Mouse (Mus musculus) lung, embryonic 14.5 days (tissue): ENCODE measurements around the gene Synj1. TPM values are rescaled to one million over a fixed set of nuclear protein-coding genes. Genes with fewer than 3 reads are reported as not detected.

Experiments used
- ATAC-seq: fragments of 200-750 bp; cut with Nextera tagmentation; 2 replicates; pipeline ENCODE4 v1.8.0; 2017; ENCODE audit warnings: mild to moderate bottlenecking, moderate TSS enrichment, moderate library complexity; ENCODE audit not compliant: insufficient read depth
- DNase-seq: peaks from one replicate; pipeline ENCODE4 v3.0.0-alpha.2; 2015
- H3K27ac ChIP-seq: fragments of 300-500 bp; sonication (generic); 2 replicates; pipeline ENCODE4 v1.5.1; 2014; ENCODE audit warnings: low read depth, mild to moderate bottlenecking, moderate library complexity
- H3K27me3 ChIP-seq: fragments of 300-500 bp; sonication (generic); 2 replicates; pipeline ENCODE4 v1.6.1; 2014; ENCODE audit warnings: low read length, control low read depth; ENCODE audit not compliant: insufficient read depth
- H3K36me3 ChIP-seq: fragments of 300-500 bp; sonication (generic); 2 replicates; pipeline ENCODE4 v1.6.1; 2014; ENCODE audit warnings: control low read depth; ENCODE audit not compliant: insufficient read depth
- H3K4me1 ChIP-seq: fragments of 300-500 bp; sonication (generic); 2 replicates; pipeline ENCODE4 v1.6.1; 2014; ENCODE audit warnings: antibody characterized with exemption, control low read depth; ENCODE audit not compliant: insufficient read depth
- H3K4me2 ChIP-seq: fragments of 300-500 bp; sonication (generic); 2 replicates; pipeline ENCODE4 v1.6.1; 2014; ENCODE audit warnings: mild to moderate bottlenecking
- H3K4me3 ChIP-seq: fragments of 300-500 bp; sonication (generic); 2 replicates; pipeline ENCODE4 v1.5.1; 2014; ENCODE audit warnings: low read depth, low read length
- H3K9ac ChIP-seq: fragments of 300-500 bp; sonication (generic); 2 replicates; pipeline ENCODE4 v1.6.1; 2014
- H3K9me3 ChIP-seq: fragments of 300-500 bp; sonication (generic); 2 replicates; pipeline ENCODE4 v1.6.1; 2016; ENCODE audit warnings: low read depth, low read length, control low read depth
- CTCF ChIP-seq: IDR thresholded peaks from 2 replicates; pipeline ENCODE4 v1.5.1; 2016; ENCODE audit warnings: antibody characterized with exemption, low read depth
- whole genome bisulfite sequencing: fragments of 180-500 bp; shearing (Covaris S2); extraction: QIAGEN DNeasy Blood & Tissue Kit; methylation state at CpG from one replicate; pipeline ENCODE4 v1.1.7; 2014; 5-methylcytosine and 5-hydroxymethylcytosine counted together
- polyA plus RNA-seq: library from polyadenylated mRNA; unstranded; fragments of >200 nt; fragmentation: Nextera tagmentation; extraction: Ambion mirVana; gene quantifications from 2 replicates; pipeline ENCODE4 v1.2.1, GENCODE M21; 2014

The Synj1 gene
- 15.2 and 17.6 TPM in 2 replicates for polyA plus RNA-seq

GRCm38 (mm10) chr16:91011021-91011683, at the start of gene Synj1:
Gene Synj1 (minus strand): TSS chr16:91011308.
- WGBS: 0% methylated on average over 60 of the region's 66 CpGs
- Histone ChIP-seq H3K4me3 (peak within 1 kb of the TSS; percentile 94), H3K27me3 (no peaks in the 10 kb centered on the region), H3K9ac (peak within 1 kb of the TSS; percentile 73), H3K4me1 (no peaks in the 10 kb centered on the region), H3K9me3 (no peaks in the 10 kb centered on the region), H3K4me2 (peak within 1 kb of the TSS; percentile 85), H3K27ac (peak within 1 kb of the TSS; percentile 85), H3K36me3 (peaks cover 22% of the 10 kb centered on the region)
- ATAC-seq: peak; percentile 97
- DNase-seq: peak; percentile 96
- TF ChIP-seq CTCF: peak; percentile 11; the same call in 1 of the 2 replicates

GRCm38 (mm10) chr16:91057741-91058140, 46.6 kb upstream of the Synj1 start:
- no peaks in the 10 kb centered on the region for H3K4me1 ChIP-seq
- H3K27ac ChIP-seq: no peak overlapping the region
- H3K9me3 ChIP-seq: no peaks in the 10 kb centered on the region
- DNase-seq: no peak
- 63% methylated on average over 6 of the region's 6 CpGs for WGBS
- H3K4me2 ChIP-seq: no peak overlapping the region
- no peak for TF ChIP-seq CTCF
- H3K4me3 ChIP-seq: no peak overlapping the region
- no peaks in the 10 kb centered on the region for H3K36me3 ChIP-seq
- H3K27me3 ChIP-seq: no peaks in the 10 kb centered on the region
- no peak for ATAC-seq
- H3K9ac ChIP-seq: no peak overlapping the region

GRCm38 (mm10) chr16:91057261-91057660, 46.2 kb upstream of the Synj1 start:
- Histone ChIP-seq H3K4me3 (no peak overlapping the region), H3K4me1 (no peaks in the 10 kb centered on the region), H3K9ac (no peak overlapping the region), H3K27me3 (0 out of 2 replicates have a peak, but pooled peaks cover under 1% of the 10 kb centered on the region), H3K36me3 (no peaks in the 10 kb centered on the region), H3K27ac (no peak overlapping the region), H3K9me3 (no peaks in the 10 kb centered on the region), H3K4me2 (no peak overlapping the region)
- ATAC-seq (no peak), DNase-seq (no peak)
- 66% methylated on average over 4 of the region's 4 CpGs for WGBS
- TF ChIP-seq CTCF: no peak

GRCm38 (mm10) chr16:91056043-91056821, 45.1 kb upstream of the Synj1 start:
- no peak for ATAC-seq
- no peak for TF ChIP-seq CTCF
- Histone ChIP-seq H3K27ac (no peak overlapping the region), H3K4me1 (no peaks in the 10 kb centered on the region), H3K27me3 (0 out of 2 replicates have a peak, but pooled peaks cover 3% of the 10 kb centered on the region), H3K4me3 (no peak overlapping the region), H3K4me2 (no peak overlapping the region), H3K9ac (no peak overlapping the region), H3K36me3 (no peaks in the 10 kb centered on the region), H3K9me3 (no peaks in the 10 kb centered on the region)
- 40% methylated on average over 16 of the region's 16 CpGs for WGBS
- DNase-seq: peak; percentile 38

DNA sequence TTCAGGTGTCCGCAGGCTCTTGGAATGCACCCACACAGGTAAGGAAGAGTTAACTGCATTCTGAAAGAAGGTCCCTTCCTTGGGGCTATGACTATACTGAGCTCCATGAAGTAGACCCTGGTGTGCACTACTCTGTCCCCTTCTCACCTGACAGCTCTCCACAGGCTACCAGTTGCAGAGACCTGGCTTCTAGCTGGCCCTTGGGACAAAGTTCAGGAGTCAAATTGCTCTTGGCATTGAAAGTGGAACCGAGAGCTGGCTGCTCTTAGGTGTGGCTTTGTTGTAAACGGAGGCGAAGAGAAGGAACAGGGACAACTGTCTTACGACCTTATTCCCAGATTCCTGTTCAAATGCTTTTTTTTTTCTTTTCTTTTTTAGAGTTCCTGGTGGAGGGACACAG, 44.0 kb upstream of the Synj1 start:
- Histone ChIP-seq H3K9me3 (no peaks in the 10 kb centered on the region), H3K4me1 (no peaks in the 10 kb centered on the region), H3K4me2 (no peak overlapping the region), H3K27me3 (0 out of 2 replicates have a peak, but pooled peaks cover 3% of the 10 kb centered on the region), H3K27ac (no peak overlapping the region), H3K36me3 (no peaks in the 10 kb centered on the region), H3K4me3 (no peak overlapping the region), H3K9ac (no peak overlapping the region)
- TF ChIP-seq CTCF: no peak
- ATAC-seq (no peak), DNase-seq (no peak)
- 76% methylated on average over 5 of the region's 5 CpGs for WGBS

DNA sequence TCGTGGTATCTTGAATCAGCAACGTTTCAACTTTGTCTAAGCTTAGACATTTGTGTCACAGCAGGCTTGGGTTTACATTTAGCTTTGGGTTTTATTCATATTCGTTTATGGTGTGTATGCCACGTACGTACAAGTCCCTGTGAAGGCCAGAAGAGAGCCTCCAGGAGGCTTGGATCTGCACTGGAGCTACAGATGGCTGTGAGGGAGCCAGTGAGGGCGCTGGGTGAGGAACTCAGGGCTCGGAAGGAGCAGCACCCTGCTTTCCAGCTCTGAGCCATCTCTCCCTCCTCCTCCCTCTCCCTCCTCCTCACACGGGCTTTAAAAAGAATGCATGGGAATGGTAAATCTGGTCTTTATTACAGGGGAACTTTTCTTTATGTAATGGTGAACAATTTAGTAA, 42.5 kb upstream of the Synj1 start:
- Histone ChIP-seq H3K9me3 (no peaks in the 10 kb centered on the region), H3K27ac (no peak overlapping the region), H3K4me2 (no peak overlapping the region), H3K27me3 (0 out of 2 replicates have a peak, but pooled peaks cover 3% of the 10 kb centered on the region), H3K4me1 (no peaks in the 10 kb centered on the region), H3K36me3 (no peaks in the 10 kb centered on the region), H3K9ac (no peak overlapping the region), H3K4me3 (no peak overlapping the region)
- 55% methylated on average over 8 of the region's 8 CpGs for WGBS
- no peak for TF ChIP-seq CTCF
- ATAC-seq: no peak
- DNase-seq: no peak

- peak overlapping the region; percentile 96 for H3K4me3 ChIP-seq
Observed at GRCm38 (mm10) chr16:91045511-91045910, 34.4 kb upstream of the Synj1 start.

More at GRCm38 (mm10) chr16:91045511-91045910, 34.4 kb upstream of the Synj1 start:
- Histone ChIP-seq H3K9ac (no peak overlapping the region), H3K9me3 (no peaks in the 10 kb centered on the region), H3K27me3 (no peaks in the 10 kb centered on the region), H3K27ac (no peak overlapping the region), H3K36me3 (peaks cover 16% of the 10 kb centered on the region), H3K4me1 (peaks cover 4% of the 10 kb centered on the region; the same call in 1 of the 2 replicates), H3K4me2 (no peak overlapping the region)
- peak; percentile 64 for TF ChIP-seq CTCF
- no peak for ATAC-seq
- DNase-seq: peak; percentile 75
- 57% methylated on average over 8 of the region's 8 CpGs for WGBS
